Mouse (Mus musculus): ENCODE data around the gene Diras1.
"Not testable (repeated sequence)": the region's sequence is repeated elsewhere in the genome, so short reads cannot be mapped to it uniquely, and the experiment has no call there.

Diras1 gene

DNA sequence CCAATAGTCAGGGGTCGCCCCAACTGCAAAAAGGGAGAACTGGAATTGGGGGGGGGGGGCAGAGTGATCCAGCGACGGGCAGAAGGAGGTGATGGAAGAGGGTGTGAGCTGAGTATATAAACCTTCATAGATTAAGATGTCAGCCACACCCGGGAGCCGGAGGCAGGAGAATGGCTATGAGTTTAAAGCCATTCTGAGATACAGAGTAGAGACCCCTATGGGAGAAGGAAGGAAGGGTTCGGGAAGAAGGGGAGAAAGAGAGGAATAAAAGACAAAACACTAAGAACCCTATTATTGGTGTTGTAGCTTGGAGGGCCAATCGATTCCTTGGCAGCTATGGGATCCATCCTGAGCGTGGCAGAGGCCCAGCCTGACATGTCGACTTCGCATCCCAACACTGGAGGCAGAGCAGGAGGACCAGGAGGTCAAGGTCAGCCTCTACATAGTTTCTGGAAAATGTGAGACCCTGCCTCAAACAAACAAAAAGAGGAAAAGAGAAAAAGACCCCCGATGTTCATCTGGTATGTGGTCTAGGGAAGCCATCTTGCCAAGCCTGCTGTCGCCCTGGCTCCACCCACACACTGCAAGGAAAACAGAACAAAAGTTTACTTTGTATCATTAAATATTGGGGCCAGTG lies at the start of gene Diras1:
TSS of gene Diras1 (minus strand) at position 24 of the 637 bp plus-strand sequence.
- DNase-seq, result no peak

DNA sequence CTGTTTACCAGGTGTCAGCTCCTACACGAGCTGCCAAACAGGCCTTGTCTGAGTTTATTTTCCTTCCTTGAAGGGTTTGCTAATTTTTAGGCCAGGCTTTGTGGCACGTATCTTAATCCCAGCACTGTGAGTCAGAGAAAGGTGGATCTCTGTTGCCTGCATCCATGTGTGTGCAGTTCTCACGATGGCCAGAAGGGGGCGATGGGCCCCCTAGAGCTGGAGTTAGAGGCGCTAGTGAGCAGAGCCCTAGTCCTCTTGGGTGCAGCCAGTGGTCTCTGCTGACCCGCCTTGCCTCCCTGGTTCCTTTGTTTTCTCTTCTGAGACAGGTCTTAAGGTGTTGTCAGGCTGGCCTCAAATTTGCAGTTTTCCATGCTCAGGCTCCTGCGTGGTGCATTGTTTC lies 48.0 kb upstream of the Diras1 start:
- no peak for DNase-seq

DNA sequence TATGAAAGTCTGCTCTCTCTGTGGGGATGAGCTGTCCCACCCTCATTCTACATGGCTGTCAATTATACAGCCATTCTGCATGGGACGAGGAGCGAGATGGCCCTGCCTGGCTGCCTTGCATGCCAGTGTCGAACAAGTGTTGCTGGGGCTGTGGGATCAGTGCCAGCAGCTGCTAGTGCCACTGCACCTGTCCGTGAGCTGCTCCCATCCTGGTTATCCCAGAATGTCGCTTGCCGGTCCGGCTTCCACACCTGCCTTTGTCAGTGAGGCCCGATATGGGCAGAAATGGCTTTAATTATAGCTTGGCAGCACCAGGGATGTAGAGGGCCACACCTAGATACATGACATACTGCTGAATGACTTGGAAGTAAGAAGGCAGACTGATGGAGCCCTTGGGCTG lies 46.8 kb upstream of the Diras1 start:
- no peak for DNase-seq

DNA sequence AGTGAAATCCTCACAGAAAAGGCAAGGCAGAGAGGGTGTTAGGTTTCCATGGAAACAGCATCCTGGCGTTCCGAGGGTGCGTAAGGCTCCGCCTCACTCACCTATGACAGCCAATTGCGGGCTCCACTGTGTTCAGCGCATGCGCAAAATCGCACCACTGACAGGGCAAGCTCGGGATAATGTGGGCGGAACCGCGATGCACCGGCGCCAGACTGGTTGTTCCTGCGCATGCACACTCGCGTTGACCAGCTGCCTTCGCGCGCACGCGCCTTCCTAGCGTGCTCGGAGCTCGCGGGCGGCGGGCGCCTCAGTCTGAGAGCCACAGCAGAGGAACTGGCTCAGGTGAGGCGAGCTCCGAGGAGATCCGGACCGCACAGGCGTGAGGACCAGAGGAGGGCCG lies 44.4 kb upstream of the Diras1 start, which contains the start of gene Thop1:
TSS of gene Thop1 (plus strand) at position 200 of the 400 bp plus-strand sequence.
- DNase-seq, result peak; percentile 99

DNA sequence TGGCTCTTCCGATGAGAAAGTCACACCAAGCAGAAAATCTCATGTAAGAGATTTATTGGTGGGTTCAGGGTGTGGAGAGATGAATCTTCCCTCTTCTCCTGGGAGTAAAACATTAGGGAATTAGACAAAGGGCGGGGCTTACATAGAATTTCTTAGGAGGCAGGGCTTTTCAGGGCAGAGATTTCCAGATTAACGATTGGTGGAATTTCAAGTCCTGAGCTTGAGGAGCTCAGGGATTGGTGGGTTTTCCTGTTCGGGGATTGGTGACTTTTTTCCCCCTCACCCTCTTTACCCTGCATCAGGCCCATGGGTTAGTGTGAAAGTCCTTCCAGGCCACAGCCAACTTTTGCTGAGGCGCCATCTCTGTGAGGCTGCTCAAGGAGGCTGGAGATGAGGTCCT lies 43.2 kb upstream of the Diras1 start:
- no peak for DNase-seq

DNA sequence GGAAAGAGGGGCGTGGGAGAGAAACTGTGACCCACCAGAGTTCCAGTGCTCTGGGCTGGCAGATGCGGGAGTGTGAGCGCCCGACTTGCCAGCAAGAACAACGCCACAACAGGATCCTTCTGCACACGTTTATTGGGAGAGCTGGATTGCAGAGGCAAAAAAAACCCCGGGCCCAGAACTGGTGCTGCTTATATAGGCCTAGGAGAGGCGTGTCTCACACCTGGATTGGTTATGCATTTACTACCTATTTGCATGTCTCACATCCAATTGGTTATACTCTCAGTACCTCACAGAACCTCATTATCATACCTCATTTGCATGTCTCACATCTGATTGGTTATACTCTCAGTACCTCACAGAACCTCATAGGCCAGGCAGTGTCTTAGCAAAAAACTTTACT lies 39.1 kb upstream of the Diras1 start:
- DNase-seq, result not testable (repeated sequence)

GRCm38 (mm10) chr10:81062710-81063109 lies 37.2 kb upstream of the Diras1 start:
- DNase-seq, result no peak

GRCm38 (mm10) chr10:81059603-81060543 lies 34.4 kb upstream of the Diras1 start, which contains the start of gene Sgta:
TSS of gene Sgta (minus strand) at chr10:81060181.
- peak; percentile 100 for DNase-seq

DNA sequence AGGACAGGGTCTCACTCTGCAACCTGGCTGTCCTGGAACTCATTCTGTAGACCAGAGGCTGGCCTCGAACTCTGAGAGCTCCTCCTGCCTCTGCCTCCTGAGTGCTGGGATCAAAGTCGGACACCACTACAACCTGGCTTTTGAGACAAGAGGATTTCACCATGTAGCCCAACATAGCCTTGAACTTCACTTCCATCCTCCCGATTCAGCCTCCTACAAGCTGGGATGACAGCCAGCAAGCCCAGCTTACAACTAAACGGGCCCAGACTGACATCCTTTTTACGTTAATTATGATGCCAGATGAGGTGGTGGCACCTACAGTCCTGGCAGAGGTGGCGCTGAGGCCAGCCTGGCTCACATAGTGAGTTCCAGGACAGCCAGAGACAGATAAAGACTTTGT lies 33.4 kb upstream of the Diras1 start:
- no peak for DNase-seq

DNA sequence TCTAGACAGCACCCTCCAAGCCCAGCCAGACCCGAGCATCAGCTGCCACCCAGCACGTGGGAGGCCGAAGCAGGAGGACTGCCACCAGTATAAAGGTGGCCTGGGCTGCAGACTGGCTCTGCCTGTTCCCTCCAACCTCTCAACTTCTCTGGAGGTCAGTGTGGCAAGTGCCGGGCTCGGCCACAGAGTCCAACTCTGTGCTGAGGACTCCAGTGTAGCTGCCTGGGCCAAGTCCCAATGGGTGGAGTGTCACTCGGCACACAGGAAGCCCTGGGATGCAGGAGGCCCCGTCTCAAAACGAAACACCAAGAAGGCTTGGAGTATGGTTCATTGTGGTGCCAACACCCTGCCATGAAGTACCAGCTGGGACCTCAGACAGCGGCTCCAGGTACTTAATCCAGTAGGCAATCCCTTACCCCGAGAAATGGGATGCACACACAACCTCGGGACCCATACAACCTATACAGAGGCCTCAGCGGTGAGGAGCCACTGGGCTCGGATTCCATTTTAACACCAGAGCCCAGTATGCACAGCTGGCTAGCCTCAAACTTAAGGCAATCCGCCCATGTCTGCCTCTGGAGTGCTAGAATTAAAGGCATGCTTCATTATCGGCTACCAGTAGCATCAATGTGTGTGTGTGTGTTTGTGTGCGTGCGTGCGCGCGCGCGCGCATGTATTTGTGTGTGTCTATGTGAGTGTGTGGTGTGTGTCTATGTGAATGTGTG lies 32.1 kb upstream of the Diras1 start:
- DNase-seq, result no peak

DNA sequence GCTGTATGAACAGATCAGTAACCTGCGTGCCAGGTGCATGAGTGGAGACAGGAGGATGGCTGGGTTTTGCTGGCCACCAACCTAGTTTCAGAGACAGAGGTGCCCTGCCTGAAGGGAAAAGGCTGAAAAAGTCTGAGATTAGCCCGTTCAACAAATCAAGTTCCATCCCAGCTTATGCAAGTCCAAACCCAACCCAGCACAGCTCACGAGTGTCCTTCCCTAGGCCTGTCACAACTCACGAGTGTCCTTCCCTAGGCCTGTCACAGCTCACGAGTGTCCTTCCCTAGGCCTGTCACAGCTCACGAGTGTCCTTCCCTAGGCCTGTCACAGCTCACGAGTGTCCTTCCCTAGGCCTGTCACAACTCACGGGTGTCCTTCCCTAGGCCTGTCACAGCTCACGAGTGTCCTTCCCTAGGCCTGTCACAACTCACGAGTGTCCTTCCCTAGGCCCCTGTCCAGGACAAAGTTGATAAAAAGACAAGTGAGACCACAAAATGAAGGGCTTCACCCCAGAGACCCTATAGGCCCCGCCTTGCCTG lies 30.4 kb upstream of the Diras1 start:
- not testable (repeated sequence) for DNase-seq

GRCm38 (mm10) chr10:81055169-81055568 lies 29.7 kb upstream of the Diras1 start:
- DNase-seq, result peak; percentile 45

DNA sequence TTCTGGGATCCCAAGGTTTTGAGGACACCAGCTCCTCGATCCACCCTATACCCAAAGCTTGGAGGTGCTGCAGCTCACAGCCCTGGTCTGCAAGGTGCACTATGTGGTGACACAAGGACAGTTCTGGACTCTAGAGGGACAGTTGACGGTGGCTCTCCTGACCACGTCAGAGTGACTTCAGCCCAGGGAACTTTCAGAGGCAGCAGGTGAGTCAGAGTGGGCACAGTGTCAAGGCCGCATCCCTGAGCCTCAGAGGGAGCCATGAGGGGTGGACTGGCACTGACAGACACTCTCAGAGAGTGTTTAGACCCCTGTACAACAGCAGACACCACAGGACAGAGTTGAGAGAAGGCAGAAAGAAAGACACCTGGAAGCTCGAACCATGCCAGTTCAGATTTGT lies 27.1 kb upstream of the Diras1 start:
- DNase-seq, result no peak

- DNase-seq, result no peak
Measured at GRCm38 (mm10) chr10:81051133-81051532, 25.7 kb upstream of the Diras1 start.

GRCm38 (mm10) chr10:81050645-81051044 lies 25.2 kb upstream of the Diras1 start:
- no peak for DNase-seq

- not testable (repeated sequence) for DNase-seq
Measured at GRCm38 (mm10) chr10:81045246-81045645, 19.8 kb upstream of the Diras1 start.

GRCm38 (mm10) chr10:81041458-81042175 lies 16.2 kb upstream of the Diras1 start:
- DNase-seq, result peak; percentile 54

GRCm38 (mm10) chr10:81036988-81037580 lies 11.6 kb upstream of the Diras1 start, which contains the start of gene Slc39a3:
TSS of gene Slc39a3 (minus strand) at chr10:81037426.
- DNase-seq, result peak; percentile 98

DNA sequence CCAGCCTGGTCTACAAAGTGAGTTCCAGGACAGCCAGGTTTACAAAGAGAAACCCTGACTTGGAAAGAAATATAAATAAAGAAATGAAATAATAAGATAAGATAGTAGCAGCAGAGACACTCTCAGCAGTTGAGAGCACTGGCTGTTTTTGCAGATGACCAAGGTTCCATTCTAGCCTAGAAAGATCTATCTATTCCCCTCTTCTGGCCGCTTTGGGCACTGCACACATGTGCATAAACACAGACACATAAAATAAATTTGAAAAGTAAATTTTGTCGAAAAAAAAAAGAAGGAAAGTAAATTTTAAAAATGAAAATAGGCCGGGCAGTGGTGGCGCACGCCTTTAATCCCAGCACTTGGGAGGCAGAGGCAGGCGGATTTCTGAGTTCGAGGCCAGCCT lies 10.8 kb upstream of the Diras1 start:
- no peak for DNase-seq

GRCm38 (mm10) chr10:81033586-81033985 lies 8.1 kb upstream of the Diras1 start:
- DNase-seq, result no peak

GRCm38 (mm10) chr10:81029031-81029430 lies 3.6 kb upstream of the Diras1 start:
- DNase-seq, result no peak

GRCm38 (mm10) chr10:81028219-81028618 lies 2.8 kb upstream of the Diras1 start:
- DNase-seq, result no peak
